Mouse (Mus musculus): ENCODE data around the gene C3.

C3 gene

DNA sequence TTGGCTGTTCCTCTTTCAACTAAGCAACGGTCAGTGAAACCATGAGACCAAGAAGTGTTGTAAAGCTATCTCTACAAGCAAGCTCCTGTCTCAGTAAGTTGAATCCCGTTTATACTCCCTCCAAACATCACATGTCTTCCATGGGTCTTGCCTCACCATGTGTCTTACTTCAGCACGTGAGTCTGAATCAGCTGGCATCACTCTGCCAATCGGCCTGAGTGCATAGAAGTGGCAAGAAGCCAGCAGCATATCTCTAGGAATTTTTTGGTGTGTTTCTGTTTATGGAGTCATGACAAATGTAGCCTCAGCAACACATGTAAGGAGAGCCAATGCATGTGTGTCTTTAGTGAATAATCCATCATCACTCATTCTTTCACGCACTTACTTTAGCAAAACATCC lies 55.6 kb downstream of the C3 start:
- no peak for DNase-seq (ENCODE audit: low read depth in 1 of 2, low spot score in 2 of 2)

DNA sequence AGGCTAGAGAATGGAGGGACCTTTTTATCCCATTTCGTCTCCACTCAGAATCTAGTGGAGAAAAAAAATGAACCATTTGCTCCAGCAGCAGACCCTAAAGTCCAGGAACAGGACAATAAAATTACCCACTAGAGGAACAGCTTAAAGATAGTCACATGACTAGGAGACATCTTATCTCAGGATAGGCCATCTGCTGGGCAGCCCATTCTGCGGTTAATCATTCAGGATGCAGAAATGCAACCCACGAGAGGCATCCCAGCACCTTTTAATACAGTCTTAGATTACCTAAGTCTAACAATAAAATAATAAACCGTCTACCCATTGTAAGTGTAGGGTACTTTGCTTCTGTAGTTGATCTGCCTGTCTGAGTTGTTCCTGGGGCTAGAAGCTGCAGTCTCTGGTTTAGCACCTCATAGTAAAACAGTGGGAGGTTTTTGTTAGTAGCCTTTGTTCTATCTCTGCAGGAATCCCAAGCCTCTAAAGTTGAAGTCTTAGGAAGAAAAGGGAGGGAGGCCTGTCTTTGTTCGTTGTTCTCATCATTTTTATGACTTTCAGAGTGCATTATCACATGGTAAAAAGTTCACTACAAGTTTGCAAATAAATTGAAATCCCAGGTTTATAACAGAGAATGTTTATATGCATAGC lies 57.2 kb downstream of the C3 start:
- no peak for DNase-seq (ENCODE audit: low read depth in 1 of 2, low spot score in 2 of 2)

DNA sequence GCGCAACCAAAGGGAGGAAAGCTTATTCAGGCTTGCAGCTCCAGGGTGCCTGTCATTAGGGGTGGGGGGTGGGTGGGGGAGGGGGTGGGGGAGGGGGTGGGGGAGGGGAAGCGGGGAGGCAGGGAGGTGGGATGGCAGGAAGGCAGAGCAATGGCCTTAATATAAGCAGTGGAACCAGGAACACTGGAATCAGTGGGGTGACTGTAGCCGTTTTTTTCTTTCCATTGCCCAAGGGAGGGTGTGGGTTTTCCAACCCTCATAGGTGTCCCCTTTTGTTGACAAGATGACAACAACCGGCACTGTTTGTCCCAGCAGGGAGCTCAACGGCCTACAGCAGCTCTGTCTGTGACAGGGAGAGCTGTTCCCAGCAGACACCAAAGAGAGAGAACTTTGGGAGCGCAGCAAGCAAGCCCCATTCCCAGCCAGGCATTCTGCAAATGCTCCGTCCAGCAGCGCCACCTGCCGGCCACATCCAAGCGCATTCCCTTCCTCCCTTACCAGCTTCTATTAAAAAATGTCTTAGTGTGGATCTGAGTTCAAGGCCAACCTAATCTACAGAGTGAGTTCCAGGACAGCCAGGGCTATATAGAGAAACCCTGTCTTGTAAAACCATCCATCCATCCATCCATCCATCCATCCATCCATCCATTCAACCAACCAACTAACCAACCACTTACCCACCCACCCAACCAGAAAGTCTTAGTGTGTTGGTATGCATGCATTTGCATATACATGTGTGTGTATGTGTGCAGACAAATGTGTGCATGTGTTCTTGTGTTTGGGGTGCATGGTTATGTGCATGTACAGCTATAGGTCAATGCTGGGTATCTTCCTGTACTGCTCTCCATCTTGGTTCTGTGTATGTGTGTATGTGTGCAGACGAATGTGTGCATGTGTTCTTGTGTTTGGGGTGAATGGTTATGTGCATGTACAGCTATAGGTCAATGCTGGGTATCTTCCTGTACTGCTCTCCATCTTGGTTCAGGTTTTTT lies 60.8 kb downstream of the C3 start:
- DNase-seq (ENCODE audit: low read depth in 1 of 2, low spot score in 2 of 2), result peak; percentile 32 to 70

Measured in monocyte, adult 2 months (primary cell).